Mouse (Mus musculus) neural tube, embryonic 11.5 days (tissue): Measurements from ENCODE around the gene Ap1s3. TPM values are rescaled to one million over a fixed set of nuclear protein-coding genes. Genes with fewer than 3 reads are reported as not detected.

Source experiments
- ATAC-seq: fragments of 200-750 bp; cut with Nextera tagmentation; 2 replicates; pipeline ENCODE4 v1.8.0; 2017; ENCODE audit warnings: moderate number of reproducible peaks, mild to moderate bottlenecking, moderate TSS enrichment, moderate library complexity; ENCODE audit not compliant: insufficient read depth, low FRiP score, low TSS enrichment
- DNase-seq: peaks from one replicate; pipeline ENCODE4 v3.0.0-alpha.2; 2015; ENCODE audit warnings: low spot score
- H3K27ac ChIP-seq: fragments of 300-500 bp; sonication (generic); 2 replicates; pipeline ENCODE4 v1.5.1; 2014; ENCODE audit warnings: low read depth, mild to moderate bottlenecking, low read length
- H3K27me3 ChIP-seq: fragments of 300-500 bp; sonication (generic); 2 replicates; pipeline ENCODE4 v1.6.1; 2014; ENCODE audit warnings: mild to moderate bottlenecking, low read length, mixed read lengths; ENCODE audit not compliant: control insufficient read depth, insufficient read depth
- H3K36me3 ChIP-seq: fragments of 300-500 bp; sonication (generic); 2 replicates; pipeline ENCODE4 v1.6.1; 2014; ENCODE audit warnings: mild to moderate bottlenecking, low read length, moderate library complexity, mixed read lengths; ENCODE audit not compliant: control insufficient read depth, insufficient read depth
- H3K4me1 ChIP-seq: fragments of 300-500 bp; sonication (generic); 2 replicates; pipeline ENCODE4 v1.6.1; 2014; ENCODE audit warnings: low read length, mixed read lengths; ENCODE audit not compliant: control insufficient read depth, insufficient read depth
- H3K4me2 ChIP-seq: fragments of 300-500 bp; sonication (generic); 2 replicates; pipeline ENCODE4 v1.6.1; 2014; ENCODE audit warnings: low read depth, mild to moderate bottlenecking, moderate library complexity
- H3K4me3 ChIP-seq: fragments of 300-500 bp; sonication (generic); 2 replicates; pipeline ENCODE4 v1.5.1; 2014; ENCODE audit warnings: low read depth, low read length
- H3K9ac ChIP-seq: fragments of 300-500 bp; sonication (generic); 2 replicates; pipeline ENCODE4 v1.6.1; 2014; ENCODE audit warnings: mild to moderate bottlenecking, low read length
- H3K9me3 ChIP-seq: fragments of 300-500 bp; sonication (generic); 2 replicates; pipeline ENCODE4 v1.6.1; 2016; ENCODE audit warnings: low read length; ENCODE audit not compliant: control insufficient read depth
- WGBS: fragments of 180-500 bp; shearing (Covaris S2); extraction: QIAGEN DNeasy Blood & Tissue Kit; methylation state at CpG from one replicate; pipeline ENCODE4 v1.1.7; 2014; 5-methylcytosine and 5-hydroxymethylcytosine counted together
- polyA plus RNA-seq: library from polyadenylated mRNA; unstranded; fragments of >200 nt; fragmentation: Nextera tagmentation; extraction: Ambion mirVana; gene quantifications from 2 replicates; pipeline ENCODE4 v1.2.1, GENCODE M21; 2014

Gene Ap1s3
- polyA plus RNA-seq, 1 experiment from 2014 or later = not detected

DNA sequence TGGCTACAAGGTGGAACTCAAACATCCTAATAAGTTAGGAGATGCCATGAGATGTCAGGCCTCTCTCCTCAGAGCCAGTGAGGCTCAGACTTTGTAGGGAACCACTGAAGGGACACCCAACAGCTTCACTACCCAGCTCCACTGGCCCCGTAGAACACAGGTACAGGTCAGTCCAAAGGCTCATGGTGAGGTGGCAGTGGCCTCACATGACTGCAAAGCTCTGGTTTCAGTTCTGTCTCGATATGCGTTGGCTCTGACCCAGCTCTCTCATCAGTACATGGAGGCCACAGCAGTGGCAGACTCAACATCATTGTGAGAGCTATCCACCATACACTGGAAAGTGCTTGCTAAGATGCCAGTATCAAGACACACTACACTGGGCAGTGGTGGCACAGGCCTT lies 9.0 kb upstream of the Ap1s3 start:
- no peak for DNase-seq
- Histone ChIP-seq H3K27ac (no peak overlapping the region), H3K4me1 (no peaks in the 10 kb centered on the region), H3K4me3 (no peak overlapping the region), H3K9me3 (no peaks in the 10 kb centered on the region), H3K36me3 (no peaks in the 10 kb centered on the region), H3K4me2 (no peak overlapping the region), H3K27me3 (no peaks in the 10 kb centered on the region), H3K9ac (no peak overlapping the region)
- no peak for ATAC-seq
- WGBS = 92% methylated on average over 3 of the region's 3 CpGs

DNA sequence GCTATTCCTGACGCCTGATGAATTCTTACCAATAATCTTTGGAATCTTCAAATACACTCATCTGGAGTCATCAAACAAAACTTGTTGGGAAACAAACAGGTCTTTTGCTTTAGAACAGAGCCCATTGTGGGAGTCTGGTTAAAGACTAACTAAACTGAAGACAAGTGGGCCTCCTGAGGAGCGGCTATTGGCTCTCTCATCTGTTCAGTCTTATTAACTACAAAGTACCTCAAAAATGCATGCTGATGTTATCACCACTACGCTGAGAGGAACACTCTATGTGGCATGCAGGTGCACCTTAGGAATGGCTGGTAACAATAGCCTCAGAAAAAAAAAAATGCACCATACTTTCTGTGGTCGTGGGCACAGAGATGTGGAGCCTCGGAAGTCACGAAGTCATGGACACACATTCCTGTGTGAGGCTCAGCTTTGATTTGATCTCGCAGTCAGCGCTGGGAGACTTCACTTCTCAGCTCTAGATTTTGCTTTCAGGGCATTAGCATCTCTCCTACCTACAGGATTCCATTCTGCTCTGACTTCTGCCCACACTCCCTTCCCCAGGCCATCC lies 6.4 kb upstream of the Ap1s3 start:
- H3K4me3 ChIP-seq = no peak overlapping the region
- 62% methylated on average over 8 of the region's 8 CpGs for WGBS
- ATAC-seq (no peak), DNase-seq (no peak)
- no peak overlapping the region for H3K4me2 ChIP-seq
- H3K4me1 ChIP-seq = no peaks in the 10 kb centered on the region
- no peaks in the 10 kb centered on the region for H3K36me3 ChIP-seq
- H3K9ac ChIP-seq = no peak overlapping the region
- H3K27ac ChIP-seq = no peak overlapping the region
- no peaks in the 10 kb centered on the region for H3K9me3 ChIP-seq
- H3K27me3 ChIP-seq = no peaks in the 10 kb centered on the region

DNA sequence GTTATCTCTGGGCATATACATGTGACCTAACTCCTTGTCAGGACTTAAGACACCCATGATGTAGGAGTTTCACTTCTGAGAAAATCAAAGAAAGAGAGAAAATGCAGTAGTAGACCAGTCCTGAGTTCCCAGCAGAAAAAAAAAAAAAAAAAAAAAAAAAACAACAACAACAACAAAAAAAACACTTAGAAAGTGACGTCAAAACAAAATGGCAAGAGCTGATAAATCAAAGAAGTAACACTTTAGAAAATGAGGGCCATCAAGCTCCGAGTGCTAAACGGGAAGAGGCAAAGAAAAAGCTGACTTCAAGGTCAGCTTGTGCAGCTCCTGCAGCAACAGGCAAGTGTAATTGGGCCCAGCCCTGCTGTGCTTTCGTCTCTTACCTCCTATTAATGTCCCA lies 3.9 kb upstream of the Ap1s3 start:
- ATAC-seq (no peak), DNase-seq (no peak)
- H3K4me2 ChIP-seq = no peak overlapping the region

DNA sequence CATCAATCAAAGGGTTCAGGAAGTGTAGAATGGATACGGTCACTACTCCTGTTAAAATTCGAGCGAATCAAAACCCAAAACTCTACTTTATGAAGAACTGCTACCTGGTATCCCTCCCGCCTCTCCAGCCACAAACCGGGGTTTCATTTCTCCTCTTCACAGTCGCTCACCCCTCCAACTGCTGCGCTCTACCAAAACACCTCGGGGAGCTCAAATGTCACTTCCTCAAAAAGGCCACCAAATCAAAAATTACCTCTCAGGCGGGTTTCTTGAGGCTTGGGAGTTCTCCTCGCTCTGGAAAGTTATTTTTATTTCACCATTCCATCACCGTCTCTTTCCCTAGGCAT lies 603 bp downstream of the Ap1s3 start:
- Histone ChIP-seq H3K27ac (no peak overlapping the region), H3K27me3 (peaks cover 15% of the 10 kb centered on the region), H3K4me2 (peak overlapping the region; percentile 97), H3K9ac (no peak overlapping the region), H3K9me3 (no peaks in the 10 kb centered on the region), H3K4me1 (0 out of 2 replicates have a peak, but pooled peaks cover 6% of the 10 kb centered on the region), H3K36me3 (no peaks in the 10 kb centered on the region), H3K4me3 (peak overlapping the region; percentile 57)
- ATAC-seq (no peak), DNase-seq (no peak)
- WGBS = under 1% methylated on average over 11 of the region's 11 CpGs

More for the DNA sequence above, 3.9 kb upstream of the Ap1s3 start:
- WGBS = 68% methylated on average over 4 of the region's 4 CpGs
- Histone ChIP-seq H3K27me3 (peaks cover 13% of the 10 kb centered on the region), H3K4me1 (0 out of 2 replicates have a peak, but pooled peaks cover 6% of the 10 kb centered on the region), H3K27ac (no peak overlapping the region), H3K4me3 (no peak overlapping the region), H3K36me3 (no peaks in the 10 kb centered on the region), H3K9me3 (no peaks in the 10 kb centered on the region), H3K9ac (no peak overlapping the region)

DNA sequence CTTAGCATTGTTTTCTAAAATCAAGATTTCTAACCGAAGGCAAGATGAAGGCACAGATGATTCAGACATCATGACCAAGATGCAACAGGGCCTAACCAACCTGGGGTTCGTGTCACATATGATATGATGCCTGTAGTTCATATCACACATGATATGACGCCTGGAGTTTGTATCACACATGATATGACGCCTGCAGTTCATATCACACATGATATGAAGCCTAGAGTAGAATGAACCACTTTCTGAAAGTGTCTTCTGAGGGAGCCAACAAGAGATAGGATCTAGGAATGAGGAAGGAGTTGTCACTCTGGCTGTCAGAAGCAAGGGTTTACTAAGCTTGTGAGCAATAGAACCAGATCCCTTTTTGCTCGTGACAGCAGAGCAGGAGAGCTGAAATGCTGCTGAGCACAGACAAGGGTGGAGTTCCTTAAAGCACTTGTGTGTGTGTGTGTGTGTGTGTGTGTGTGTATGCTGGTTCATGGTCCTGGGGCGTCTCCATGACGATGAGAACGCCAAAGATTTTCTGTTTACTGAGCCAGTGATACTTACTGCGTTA lies 2.3 kb downstream of the Ap1s3 start:
- 86% methylated on average over 9 of the region's 9 CpGs for WGBS
- no peak for ATAC-seq
- H3K9ac ChIP-seq = no peak overlapping the region
- no peak overlapping the region for H3K27ac ChIP-seq
- H3K36me3 ChIP-seq = no peaks in the 10 kb centered on the region
- H3K4me1 ChIP-seq = 0 out of 2 replicates have a peak, but pooled peaks cover 6% of the 10 kb centered on the region
- DNase-seq = no peak
- H3K9me3 ChIP-seq = no peaks in the 10 kb centered on the region
- H3K4me2 ChIP-seq = no peak overlapping the region
- H3K4me3 ChIP-seq = no peak overlapping the region
- peaks cover 15% of the 10 kb centered on the region for H3K27me3 ChIP-seq

DNA sequence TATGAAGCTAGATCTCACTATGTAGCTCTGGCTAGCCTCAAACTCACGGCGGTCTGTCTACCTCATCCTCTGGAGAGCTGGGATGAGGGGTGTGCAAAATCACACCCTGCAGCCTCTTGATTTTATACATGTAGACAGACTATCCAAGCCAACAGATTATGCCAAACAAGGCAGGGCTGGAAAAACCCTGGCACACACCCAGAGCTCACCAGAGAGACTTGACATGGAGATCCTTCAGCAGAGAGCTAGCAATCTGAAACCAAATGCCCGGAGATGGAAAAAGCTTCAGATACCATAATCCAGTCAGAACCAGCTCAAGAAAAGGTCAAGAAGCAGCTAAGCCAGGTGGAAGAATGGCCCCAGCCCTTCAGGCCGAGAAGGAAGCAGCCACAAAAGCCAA lies 6.9 kb downstream of the Ap1s3 start:
- Histone ChIP-seq H3K36me3 (no peaks in the 10 kb centered on the region), H3K27ac (no peak overlapping the region), H3K4me2 (no peak overlapping the region), H3K9ac (no peak overlapping the region), H3K9me3 (no peaks in the 10 kb centered on the region), H3K27me3 (no peaks in the 10 kb centered on the region), H3K4me3 (no peak overlapping the region), H3K4me1 (no peaks in the 10 kb centered on the region)
- ATAC-seq = no peak
- 82% methylated on average over 4 of the region's 4 CpGs for WGBS
- DNase-seq = no peak

DNA sequence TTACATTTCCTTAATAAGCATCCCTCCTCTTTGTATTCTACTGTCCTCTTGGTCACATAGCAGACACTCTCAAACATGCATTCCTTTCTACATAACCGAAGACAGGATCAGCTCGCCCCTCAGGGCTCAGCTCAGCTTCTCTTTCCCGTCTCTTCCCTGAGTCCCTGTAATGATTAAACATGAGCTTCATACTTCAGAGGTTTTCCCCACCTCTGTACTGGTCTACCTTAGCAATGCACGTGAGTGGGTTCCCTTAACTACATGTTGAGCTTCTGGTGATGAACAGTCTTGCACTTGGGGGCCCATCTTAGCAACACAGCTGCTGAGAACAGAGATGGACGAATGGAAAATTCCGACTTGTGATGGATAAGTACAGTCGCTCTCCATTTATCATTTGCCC lies 12.2 kb downstream of the Ap1s3 start:
- H3K36me3 ChIP-seq = no peaks in the 10 kb centered on the region
- no peaks in the 10 kb centered on the region for H3K27me3 ChIP-seq
- WGBS = 86% methylated on average over 7 of the region's 7 CpGs
- no peaks in the 10 kb centered on the region for H3K9me3 ChIP-seq
- no peak for DNase-seq
- H3K4me3 ChIP-seq = no peak overlapping the region
- no peak overlapping the region for H3K27ac ChIP-seq
- no peaks in the 10 kb centered on the region for H3K4me1 ChIP-seq
- no peak overlapping the region for H3K9ac ChIP-seq
- no peak for ATAC-seq
- H3K4me2 ChIP-seq = no peak overlapping the region

DNA sequence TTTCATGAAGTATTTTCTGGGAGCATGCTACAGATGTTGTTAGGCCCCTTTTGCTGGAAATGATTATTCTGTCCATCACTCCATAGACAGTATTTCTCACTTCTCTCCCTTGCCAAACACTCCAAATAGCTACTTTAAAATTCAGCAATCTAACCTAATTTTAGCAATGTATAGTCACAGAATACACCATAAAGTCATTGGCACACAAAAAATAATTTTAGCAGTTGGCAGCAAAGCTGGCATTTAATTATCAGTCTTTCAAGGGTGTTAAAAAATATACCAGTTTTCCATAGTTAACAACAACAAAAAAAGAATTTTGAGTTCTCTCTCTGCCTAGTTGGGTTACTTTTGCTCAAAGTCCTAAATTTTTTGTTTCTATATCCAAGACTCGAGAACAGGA lies 14.4 kb downstream of the Ap1s3 start:
- ATAC-seq (no peak), DNase-seq (no peak)
- Histone ChIP-seq H3K9ac (no peak overlapping the region), H3K36me3 (no peaks in the 10 kb centered on the region), H3K27me3 (no peaks in the 10 kb centered on the region), H3K4me2 (no peak overlapping the region), H3K4me1 (no peaks in the 10 kb centered on the region), H3K4me3 (no peak overlapping the region), H3K9me3 (no peaks in the 10 kb centered on the region), H3K27ac (no peak overlapping the region)
- WGBS = 67% methylated on average over 1 of the region's 1 CpGs

DNA sequence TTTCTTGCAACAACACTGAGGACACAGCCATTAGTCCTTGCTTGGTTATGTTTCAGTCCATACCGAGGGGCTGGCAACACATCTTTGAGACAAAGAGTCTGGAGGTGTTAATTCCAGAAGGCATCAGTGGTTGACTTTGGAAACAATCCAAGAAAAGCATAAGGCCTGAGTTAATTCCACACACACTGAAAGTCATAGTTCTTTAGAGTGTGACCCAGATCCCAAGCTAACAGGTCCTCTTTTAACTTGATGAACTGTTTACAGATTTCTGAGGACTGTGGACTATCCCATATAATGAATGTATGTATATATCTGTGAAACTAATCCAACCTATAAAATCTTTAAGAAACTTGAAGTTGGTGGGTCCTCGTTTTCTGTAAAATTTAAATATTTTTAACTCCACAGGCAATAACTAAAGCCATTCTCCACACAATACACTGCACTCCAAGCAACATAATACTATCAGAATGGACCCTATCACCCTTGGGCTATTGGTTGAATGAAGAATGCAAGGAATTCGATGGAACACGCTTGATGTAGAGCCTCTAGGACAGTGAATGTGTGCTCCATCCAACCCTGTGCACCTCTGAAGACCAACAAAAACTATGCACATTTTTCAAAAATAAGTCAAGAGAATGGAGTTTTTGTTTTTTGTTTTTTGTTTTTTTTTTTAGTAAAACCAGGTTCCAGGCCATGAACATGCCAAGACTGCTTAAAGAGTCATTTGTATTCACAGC lies 15.8 kb downstream of the Ap1s3 start:
- Histone ChIP-seq H3K4me1 (no peaks in the 10 kb centered on the region), H3K36me3 (no peaks in the 10 kb centered on the region), H3K4me3 (no peak overlapping the region), H3K27me3 (no peaks in the 10 kb centered on the region), H3K27ac (no peak overlapping the region), H3K9me3 (no peaks in the 10 kb centered on the region), H3K4me2 (no peak overlapping the region), H3K9ac (no peak overlapping the region)
- no peak for DNase-seq
- 86% methylated on average over 4 of the region's 4 CpGs for WGBS
- ATAC-seq = no peak
